Mouse (Mus musculus): ENCODE results near the gene Cyfip2. TPM values are rescaled to one million over a fixed set of nuclear protein-coding genes. Genes with fewer than 3 reads are reported as not detected.

Gene Cyfip2
- polyA plus RNA-seq, 1 experiment = not detected

DNA sequence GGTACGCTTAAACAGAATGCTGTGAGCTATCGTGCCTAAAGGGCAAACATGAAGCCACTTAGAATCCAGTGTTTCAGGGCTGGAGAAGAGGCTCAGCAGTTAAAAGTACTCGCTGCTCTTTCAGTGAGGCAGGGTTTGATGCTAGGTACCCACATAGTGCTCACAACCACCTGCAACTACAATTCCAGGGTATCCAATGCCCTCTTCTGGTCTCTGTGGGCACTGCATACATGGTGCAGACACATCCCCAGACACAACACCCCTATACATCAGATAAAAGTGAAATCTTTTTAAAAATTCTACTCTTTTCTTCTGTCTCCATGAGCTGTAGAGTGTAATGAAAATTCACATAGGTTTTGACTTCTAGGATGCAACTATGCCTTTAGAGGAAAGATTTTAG is 38.7 kb downstream of the Cyfip2 start:
- TF ChIP-seq CTCF (IDR thresholded peaks at IDR 0.05; ENCODE audit: insufficient read depth, low read depth, low read length) (no peak), POLR2A (IDR thresholded peaks at IDR 0.05; ENCODE audit: insufficient read depth, low read depth, low read length) (no peak)
- Histone ChIP-seq H3K4me3 (ENCODE audit: insufficient read depth, low read depth, low read length) (no peak overlapping the region), H3K4me1 (ENCODE audit: control insufficient read depth, insufficient read depth, low read length) (peaks cover 4% of the 10 kb centered on the region; the same call in 1 of the 2 replicates), H3K27ac (ENCODE audit: insufficient read depth, low read depth, low read length) (no peak overlapping the region)
- 100% methylated on average over 3 of the region's 3 CpGs for WGBS

DNA sequence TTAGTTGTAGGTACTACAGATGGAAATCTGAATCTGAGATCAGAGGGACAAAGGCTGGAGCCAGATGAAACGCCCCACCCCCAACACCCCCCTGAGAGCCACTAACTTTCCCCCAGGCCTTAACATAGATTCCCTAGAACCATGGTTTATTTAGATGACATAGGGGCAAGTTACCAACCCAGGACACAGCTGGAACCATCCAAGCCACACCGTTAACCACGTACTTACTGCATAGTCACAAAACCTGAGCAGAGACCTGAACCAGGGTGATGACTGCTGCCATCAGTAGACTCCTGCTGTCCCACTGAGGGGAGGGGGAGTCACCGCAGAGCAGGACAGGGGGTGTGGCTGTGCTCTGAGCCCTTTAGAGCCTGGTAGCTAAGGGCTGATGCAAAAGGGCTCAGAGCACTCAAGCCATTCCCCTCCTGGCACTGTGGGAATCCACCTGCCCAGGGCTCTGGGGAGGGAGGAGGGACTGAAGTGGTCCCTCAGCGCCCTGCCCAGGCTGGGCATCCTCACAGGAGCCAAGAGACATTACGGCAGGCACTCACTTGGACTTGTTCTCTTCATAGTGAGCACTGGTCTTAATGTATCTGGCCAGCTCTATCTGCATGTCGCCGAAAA is 40.5 kb downstream of the Cyfip2 start:
- no peaks in the 10 kb centered on the region for H3K4me1 ChIP-seq (ENCODE audit: control insufficient read depth, insufficient read depth, low read length)
- 79% methylated on average over 8 of the region's 8 CpGs for WGBS

DNA sequence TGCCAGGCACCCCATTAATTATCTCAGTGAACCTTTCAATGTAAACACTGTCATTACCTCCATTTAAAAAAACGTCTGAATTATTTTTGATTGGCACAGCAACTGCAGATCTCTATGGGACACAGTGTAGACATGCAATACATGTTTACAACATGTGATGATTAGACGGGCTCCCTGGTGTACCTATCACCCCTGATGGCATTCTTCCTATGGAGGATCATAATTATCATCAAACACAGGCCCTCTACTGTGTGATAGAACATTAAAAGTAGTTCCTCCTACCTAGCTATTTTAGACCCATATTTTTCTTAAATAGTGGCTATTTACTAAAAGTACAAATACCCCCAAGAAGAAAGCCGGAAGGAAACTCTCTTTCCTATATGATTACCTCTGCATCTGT is 42.8 kb downstream of the Cyfip2 start:
- H3K4me1 ChIP-seq (ENCODE audit: control insufficient read depth, insufficient read depth, low read length) = no peaks in the 10 kb centered on the region
- 45% methylated on average over 3 of the region's 3 CpGs for WGBS
- TF ChIP-seq CTCF (IDR thresholded peaks at IDR 0.05; ENCODE audit: insufficient read depth, low read depth, low read length) (no peak), POLR2A (IDR thresholded peaks at IDR 0.05; ENCODE audit: insufficient read depth, low read depth, low read length) (no peak)
- no peak overlapping the region for H3K27ac ChIP-seq (ENCODE audit: insufficient read depth, low read depth, low read length)
- no peak overlapping the region for H3K4me3 ChIP-seq (ENCODE audit: insufficient read depth, low read depth, low read length)

More for the DNA sequence above, 40.5 kb downstream of the Cyfip2 start:
- TF ChIP-seq POLR2A (IDR thresholded peaks at IDR 0.05; ENCODE audit: insufficient read depth, low read depth, low read length) = no peak
- TF ChIP-seq CTCF (IDR thresholded peaks at IDR 0.05; ENCODE audit: insufficient read depth, low read depth, low read length) = no peak
- no peak overlapping the region for H3K4me3 ChIP-seq (ENCODE audit: insufficient read depth, low read depth, low read length)
- no peak overlapping the region for H3K27ac ChIP-seq (ENCODE audit: insufficient read depth, low read depth, low read length)

DNA sequence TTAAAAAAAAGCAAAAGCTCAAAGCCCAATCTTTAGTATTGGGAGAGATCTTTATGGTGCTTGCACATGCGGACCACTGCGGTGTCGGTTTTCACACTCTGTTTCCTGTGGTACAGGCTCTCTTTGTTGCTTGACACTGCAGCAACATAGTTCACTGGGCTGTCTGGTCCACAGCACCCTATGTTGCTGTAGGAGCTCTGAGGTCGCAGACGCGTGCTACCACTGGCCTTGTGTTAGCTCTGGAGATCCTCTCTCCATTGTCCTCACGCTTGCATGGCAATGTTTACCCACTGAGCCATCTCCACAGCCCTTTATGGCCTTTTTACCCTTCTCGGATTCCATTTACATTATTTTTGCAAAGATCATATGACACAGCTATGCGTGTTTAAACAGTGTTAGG is 43.3 kb downstream of the Cyfip2 start:
- Histone ChIP-seq H3K4me3 (ENCODE audit: insufficient read depth, low read depth, low read length) (no peak overlapping the region), H3K4me1 (ENCODE audit: control insufficient read depth, insufficient read depth, low read length) (no peaks in the 10 kb centered on the region), H3K27ac (ENCODE audit: insufficient read depth, low read depth, low read length) (no peak overlapping the region)
- WGBS = 74% methylated on average over 9 of the region's 9 CpGs
- TF ChIP-seq POLR2A (IDR thresholded peaks at IDR 0.05; ENCODE audit: insufficient read depth, low read depth, low read length) = no peak
- TF ChIP-seq CTCF (IDR thresholded peaks at IDR 0.05; ENCODE audit: insufficient read depth, low read depth, low read length) = no peak

GRCm38 (mm10) chr11:46268991-46269390 is 43.7 kb downstream of the Cyfip2 start:
- Histone ChIP-seq H3K27ac (ENCODE audit: insufficient read depth, low read depth, low read length) (no peak overlapping the region), H3K4me1 (ENCODE audit: control insufficient read depth, insufficient read depth, low read length) (no peaks in the 10 kb centered on the region), H3K4me3 (ENCODE audit: insufficient read depth, low read depth, low read length) (no peak overlapping the region)
- TF ChIP-seq CTCF (IDR thresholded peaks at IDR 0.05; ENCODE audit: insufficient read depth, low read depth, low read length) = no peak
- no peak for TF ChIP-seq POLR2A (IDR thresholded peaks at IDR 0.05; ENCODE audit: insufficient read depth, low read depth, low read length)
- 15% methylated on average over 7 of the region's 7 CpGs for WGBS

DNA sequence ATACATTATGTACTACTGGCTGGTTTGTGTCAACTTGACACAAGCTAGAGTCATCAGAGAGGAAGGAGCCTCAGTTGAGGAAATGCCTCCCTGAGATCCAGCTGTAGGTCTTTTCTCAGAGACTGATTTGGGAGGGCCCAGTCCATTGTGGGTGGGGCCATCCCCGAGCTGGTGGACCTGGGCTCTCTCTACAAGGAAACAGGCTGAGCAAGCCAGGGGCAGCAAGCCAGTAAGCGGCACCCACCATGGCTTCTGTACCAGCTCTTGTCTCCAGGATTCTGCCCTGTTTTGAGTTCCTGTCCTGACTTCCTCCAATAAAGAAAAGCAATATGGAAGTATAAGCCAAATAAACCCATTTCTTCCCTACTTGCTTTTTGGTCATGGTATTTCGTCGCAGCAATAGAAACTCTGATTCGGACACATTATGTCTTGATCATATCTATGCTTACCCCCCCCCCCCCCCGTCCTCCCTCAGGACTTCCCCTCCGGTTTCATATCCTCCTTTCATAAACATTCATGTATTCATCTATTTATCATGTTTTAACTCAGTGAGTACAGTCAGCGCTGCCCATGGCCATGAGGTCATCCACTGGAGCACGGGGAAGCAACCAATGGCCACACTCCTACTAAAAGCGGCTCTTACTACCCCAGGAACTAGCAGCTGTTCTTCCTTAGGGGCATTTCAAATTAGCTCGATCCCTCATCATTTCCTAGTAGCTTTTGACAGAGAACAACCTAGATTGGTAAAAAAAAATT is 47.5 kb downstream of the Cyfip2 start:
- Histone ChIP-seq H3K27ac (ENCODE audit: insufficient read depth, low read depth, low read length) (no peak overlapping the region), H3K4me1 (ENCODE audit: control insufficient read depth, insufficient read depth, low read length) (no peaks in the 10 kb centered on the region), H3K4me3 (ENCODE audit: insufficient read depth, low read depth, low read length) (no peak overlapping the region)
- 92% methylated on average over 11 of the region's 11 CpGs for WGBS
- TF ChIP-seq CTCF (IDR thresholded peaks at IDR 0.05; ENCODE audit: insufficient read depth, low read depth, low read length) (no peak), POLR2A (IDR thresholded peaks at IDR 0.05; ENCODE audit: insufficient read depth, low read depth, low read length) (no peak)

GRCm38 (mm10) chr11:46264584-46264983 is 48.1 kb downstream of the Cyfip2 start:
- H3K4me3 ChIP-seq (ENCODE audit: insufficient read depth, low read depth, low read length) = no peak overlapping the region
- no peaks in the 10 kb centered on the region for H3K4me1 ChIP-seq (ENCODE audit: control insufficient read depth, insufficient read depth, low read length)
- WGBS = 69% methylated on average over 3 of the region's 3 CpGs
- TF ChIP-seq CTCF (IDR thresholded peaks at IDR 0.05; ENCODE audit: insufficient read depth, low read depth, low read length) = no peak
- no peak for TF ChIP-seq POLR2A (IDR thresholded peaks at IDR 0.05; ENCODE audit: insufficient read depth, low read depth, low read length)
- no peak overlapping the region for H3K27ac ChIP-seq (ENCODE audit: insufficient read depth, low read depth, low read length)

DNA sequence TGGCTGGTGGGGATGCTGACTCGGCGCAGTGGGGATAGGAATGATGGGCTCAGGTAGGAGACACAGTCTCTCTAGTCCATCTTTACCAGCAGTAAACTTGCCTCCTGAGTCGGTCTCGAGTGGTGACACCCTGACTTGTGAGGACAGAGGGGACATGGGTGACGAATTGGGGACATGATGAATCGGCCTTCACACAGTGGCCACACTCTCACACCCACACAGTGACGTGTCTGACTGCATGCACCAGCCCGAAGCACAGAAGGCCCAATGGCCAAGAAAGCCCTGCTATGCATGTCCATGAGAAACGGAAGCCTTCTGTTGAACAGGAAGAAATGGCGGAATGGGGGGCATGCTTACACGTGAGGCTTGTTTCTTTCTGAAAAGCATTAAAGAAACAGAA is 49.4 kb downstream of the Cyfip2 start:
- H3K27ac ChIP-seq (ENCODE audit: insufficient read depth, low read depth, low read length) = no peak overlapping the region
- TF ChIP-seq CTCF (IDR thresholded peaks at IDR 0.05; ENCODE audit: insufficient read depth, low read depth, low read length) (no peak), POLR2A (IDR thresholded peaks at IDR 0.05; ENCODE audit: insufficient read depth, low read depth, low read length) (no peak)
- H3K4me1 ChIP-seq (ENCODE audit: control insufficient read depth, insufficient read depth, low read length) = no peaks in the 10 kb centered on the region
- 85% methylated on average over 11 of the region's 11 CpGs for WGBS
- no peak overlapping the region for H3K4me3 ChIP-seq (ENCODE audit: insufficient read depth, low read depth, low read length)

DNA sequence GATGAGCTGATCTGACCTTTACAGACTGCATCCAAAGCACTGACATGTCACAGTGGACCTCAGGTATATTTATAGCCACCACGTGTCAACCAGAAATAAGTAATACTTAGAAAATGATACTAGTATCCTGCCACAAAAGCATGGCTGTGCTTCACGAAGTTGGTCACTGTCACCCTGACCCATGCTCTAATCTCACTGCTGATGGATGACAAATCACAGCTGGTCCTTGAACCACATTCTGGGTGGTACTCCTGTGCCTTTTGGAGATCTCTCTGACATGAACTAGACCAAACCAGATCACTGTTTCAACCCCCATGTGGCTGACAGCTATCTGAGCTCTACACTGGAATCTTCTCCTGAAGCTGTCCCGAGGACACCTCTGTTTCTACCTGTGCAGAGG is 49.8 kb downstream of the Cyfip2 start:
- Histone ChIP-seq H3K27ac (ENCODE audit: insufficient read depth, low read depth, low read length) (no peak overlapping the region), H3K4me3 (ENCODE audit: insufficient read depth, low read depth, low read length) (no peak overlapping the region), H3K4me1 (ENCODE audit: control insufficient read depth, insufficient read depth, low read length) (no peaks in the 10 kb centered on the region)
- WGBS = 85% methylated on average over 3 of the region's 3 CpGs
- TF ChIP-seq CTCF (IDR thresholded peaks at IDR 0.05; ENCODE audit: insufficient read depth, low read depth, low read length) = no peak
- no peak for TF ChIP-seq POLR2A (IDR thresholded peaks at IDR 0.05; ENCODE audit: insufficient read depth, low read depth, low read length)

Data from olfactory bulb, adult 2 months (tissue).